Mouse (Mus musculus): Measurements from ENCODE around the gene Dach1.

Dach1 gene

GRCm38 (mm10) chr14:98108764-98109163 is 60.8 kb downstream of the Dach1 start:
- DNase-seq, result no peak

GRCm38 (mm10) chr14:98106208-98106607 is 63.4 kb downstream of the Dach1 start:
- no peak for DNase-seq

GRCm38 (mm10) chr14:98104314-98104955 is 65.1 kb downstream of the Dach1 start:
- no peak for DNase-seq

GRCm38 (mm10) chr14:98095229-98095628 is 74.3 kb downstream of the Dach1 start:
- no peak for DNase-seq

- DNase-seq, result no peak
Measured at GRCm38 (mm10) chr14:98089246-98089645, 80.3 kb downstream of the Dach1 start.

- DNase-seq, result no peak
Measured at GRCm38 (mm10) chr14:98087355-98087754, 82.2 kb downstream of the Dach1 start.

- DNase-seq, result no peak
Measured at GRCm38 (mm10) chr14:98086794-98087193, 82.8 kb downstream of the Dach1 start.

- DNase-seq, result no peak
Measured at GRCm38 (mm10) chr14:98085141-98085540, 84.4 kb downstream of the Dach1 start.

- no peak for DNase-seq
Measured at GRCm38 (mm10) chr14:98084720-98085119, 84.8 kb downstream of the Dach1 start.

GRCm38 (mm10) chr14:98083419-98083818 is 86.1 kb downstream of the Dach1 start:
- DNase-seq, result no peak

GRCm38 (mm10) chr14:98080014-98080413 is 89.6 kb downstream of the Dach1 start:
- no peak for DNase-seq

- no peak for DNase-seq
Measured at GRCm38 (mm10) chr14:98077996-98078395, 91.6 kb downstream of the Dach1 start.

- DNase-seq, result no peak
Measured at GRCm38 (mm10) chr14:98073421-98074080, 96.0 kb downstream of the Dach1 start.

- DNase-seq, result no peak
Measured at GRCm38 (mm10) chr14:98072647-98073420, 96.7 kb downstream of the Dach1 start.

- no peak for DNase-seq
Measured at GRCm38 (mm10) chr14:98071877-98072276, 97.7 kb downstream of the Dach1 start.

GRCm38 (mm10) chr14:98067273-98067905 is 102.2 kb downstream of the Dach1 start:
- DNase-seq, result peak; percentile 52

GRCm38 (mm10) chr14:98064190-98064589 is 105.4 kb downstream of the Dach1 start:
- DNase-seq, result no peak

- DNase-seq, result no peak
Measured at GRCm38 (mm10) chr14:98049329-98049728, 120.2 kb downstream of the Dach1 start.

GRCm38 (mm10) chr14:98048403-98048802 is 121.2 kb downstream of the Dach1 start:
- no peak for DNase-seq

GRCm38 (mm10) chr14:98047670-98048069 is 121.9 kb downstream of the Dach1 start:
- no peak for DNase-seq

- no peak for DNase-seq
Measured at GRCm38 (mm10) chr14:98046960-98047359, 122.6 kb downstream of the Dach1 start.

- DNase-seq, result no peak
Measured at GRCm38 (mm10) chr14:98038524-98038923, 131.0 kb downstream of the Dach1 start.

GRCm38 (mm10) chr14:98037175-98037574 is 132.4 kb downstream of the Dach1 start:
- no peak for DNase-seq
